Mouse (Mus musculus) MEL (cell line): ENCODE results near the gene Lect2. TPM values are rescaled to one million over a fixed set of nuclear protein-coding genes. Genes with fewer than 3 reads are reported as not detected.

ENCODE experiments used
- DNase-seq: peaks from one replicate; pipeline ENCODE4 v3.0.0; 2011; ENCODE audit warnings: low read depth, low spot score
- H3K27ac ChIP-seq: 2 replicates; pipeline ENCODE4 v1.5.1; 2012; ENCODE audit warnings: low read depth, mild to moderate bottlenecking, control low read depth, low read length, moderate library complexity; ENCODE audit not compliant: control insufficient read depth
- H3K27me3 ChIP-seq, 2 experiments: fragments of 150-350 bp in 1 of 2; sonication (generic) in 1 of 2; 2 replicates each; pipeline ENCODE4 v1.6.1; 2012; ENCODE audit warnings: low read length in 2 of 2, mild to moderate bottlenecking in 2 of 2, improper control_type of control experiment in 1 of 2, moderate library complexity in 1 of 2; ENCODE audit not compliant: insufficient read depth in 2 of 2, control insufficient read depth in 1 of 2
- H3K36me3 ChIP-seq, 2 experiments: 2 replicates each; pipeline ENCODE4 v1.6.1; 2012 to 2014; ENCODE audit warnings: low read length in 2 of 2, improper control_type of control experiment in 1 of 2, inconsistent platforms in 1 of 2, mild to moderate bottlenecking in 1 of 2; ENCODE audit not compliant: insufficient read depth in 2 of 2, control insufficient read depth in 1 of 2
- H3K4me1 ChIP-seq, 2 experiments: fragments of 150-350 bp in 1 of 2; sonication (generic) in 1 of 2; 2 replicates each; pipeline ENCODE4 v1.6.1; 2012; ENCODE audit warnings: low read length in 2 of 2, improper control_type of control experiment in 1 of 2, mild to moderate bottlenecking in 1 of 2; ENCODE audit not compliant: insufficient read depth in 2 of 2, control insufficient read depth in 1 of 2
- H3K4me3 ChIP-seq, 2 experiments: fragments of 150-350 bp in 1 of 2; sonication (generic) in 1 of 2; 2 replicates each; pipeline ENCODE4 v1.5.1; 2012; ENCODE audit warnings: low read depth in 2 of 2, low read length in 2 of 2, mild to moderate bottlenecking in 2 of 2, moderate library complexity in 2 of 2, control low read depth in 1 of 2, improper control_type of control experiment in 1 of 2; ENCODE audit not compliant: control insufficient read depth in 1 of 2, insufficient read depth in 1 of 2
- H3K79me2 ChIP-seq: 2 replicates; pipeline ENCODE4 v1.6.1; 2012; ENCODE audit warnings: mild to moderate bottlenecking, low read length, moderate library complexity; ENCODE audit not compliant: control insufficient read depth, poor library complexity, insufficient read depth
- H3K9ac ChIP-seq: 2 replicates; pipeline ENCODE4 v1.6.1; 2012; ENCODE audit warnings: low read depth, mild to moderate bottlenecking, control low read depth, low read length, moderate library complexity; ENCODE audit not compliant: control insufficient read depth, poor library complexity, severe bottlenecking
- H3K9me3 ChIP-seq: fragments of 150-350 bp; sonication (generic); replicated peaks from 2 replicates; pipeline ENCODE4 v1.6.1; 2012; ENCODE audit warnings: mild to moderate bottlenecking, low read length, improper control_type of control experiment, moderate library complexity; ENCODE audit not compliant: insufficient read depth
- BHLHE40 ChIP-seq: IDR thresholded peaks from 2 replicates; pipeline ENCODE4 v1.6.1; 2012; ENCODE audit warnings: low read depth, mild to moderate bottlenecking, inconsistent platforms, low read length, improper control_type of control experiment, borderline replicate concordance
- CTCF ChIP-seq, 3 experiments: IDR thresholded peaks in 2 of 3; conservative IDR thresholded peaks in 1 of 3; 2 replicates each; pipeline ENCODE4 v1.5.1; 2011 to 2012; ENCODE audit warnings: low read length in 3 of 3, low read depth in 2 of 3, mild to moderate bottlenecking in 2 of 3, improper control_type of control experiment in 1 of 3, inconsistent platforms in 1 of 3, mixed read lengths in 1 of 3, moderate library complexity in 1 of 3; ENCODE audit not compliant: control insufficient read depth in 1 of 3, insufficient read depth in 1 of 3, poor library complexity in 1 of 3, severe bottlenecking in 1 of 3
- E2F4 ChIP-seq: IDR thresholded peaks from 2 replicates; pipeline ENCODE4 v1.6.1; 2011; ENCODE audit warnings: low read depth, low read length, improper control_type of control experiment, borderline replicate concordance
- ETS1 ChIP-seq: IDR thresholded peaks from 2 replicates; pipeline ENCODE4 v1.6.1; 2012; ENCODE audit warnings: low read depth, mild to moderate bottlenecking, inconsistent platforms, low read length, improper control_type of control experiment, moderate library complexity
- GABPA ChIP-seq: IDR thresholded peaks from 2 replicates; pipeline ENCODE4 v1.6.1; 2012; ENCODE audit warnings: low read depth, mild to moderate bottlenecking, inconsistent platforms, low read length, improper control_type of control experiment, moderate library complexity
- HCFC1 ChIP-seq: IDR thresholded peaks from 2 replicates; pipeline ENCODE4 v1.6.1; 2012; ENCODE audit warnings: low read depth, mild to moderate bottlenecking, inconsistent platforms, low read length, improper control_type of control experiment, moderate library complexity
- KAT2A ChIP-seq: conservative IDR thresholded peaks from 2 replicates; pipeline ENCODE4 v1.6.1; 2012; ENCODE audit warnings: low read depth, low read length, improper control_type of control experiment, inconsistent platforms
- MAX ChIP-seq: IDR thresholded peaks from 2 replicates; pipeline ENCODE4 v1.6.1; 2011; ENCODE audit warnings: low read length, improper control_type of control experiment
- MEF2A ChIP-seq: IDR thresholded peaks from 2 replicates; pipeline ENCODE4 v1.6.1; 2014; ENCODE audit warnings: low read depth, mild to moderate bottlenecking, inconsistent platforms, low read length, improper control_type of control experiment; ENCODE audit not compliant: poor library complexity, insufficient replicate concordance, severe bottlenecking; ENCODE audit errors: extremely low read depth
- MXI1 ChIP-seq: IDR thresholded peaks from 2 replicates; pipeline ENCODE4 v1.6.1; 2011; ENCODE audit warnings: mild to moderate bottlenecking, low read depth, low read length, improper control_type of control experiment
- MYB ChIP-seq: IDR thresholded peaks from 2 replicates; pipeline ENCODE4 v1.6.1; 2011; ENCODE audit warnings: mild to moderate bottlenecking, low read depth, low read length, improper control_type of control experiment
- NELFE ChIP-seq: IDR thresholded peaks from 2 replicates; pipeline ENCODE4 v1.6.1; 2011; ENCODE audit warnings: low read depth, low read length, improper control_type of control experiment
- NRF1 ChIP-seq: IDR thresholded peaks from 2 replicates; pipeline ENCODE4 v1.6.1; 2014; ENCODE audit warnings: low read depth, mild to moderate bottlenecking, inconsistent platforms, low read length, improper control_type of control experiment, moderate library complexity; ENCODE audit not compliant: poor library complexity, insufficient read depth, severe bottlenecking
- POLR2A ChIP-seq, 2 experiments: IDR thresholded peaks; 2 replicates each; pipeline ENCODE4 v1.6.1; 2011 to 2012; ENCODE audit warnings: low read length in 2 of 2, mild to moderate bottlenecking in 2 of 2, control low read depth in 1 of 2, improper control_type of control experiment in 1 of 2, low read depth in 1 of 2, moderate library complexity in 1 of 2; ENCODE audit not compliant: control insufficient read depth in 1 of 2, insufficient read depth in 1 of 2, poor library complexity in 1 of 2
- POLR2AphosphoS2 ChIP-seq: IDR thresholded peaks from 2 replicates; pipeline ENCODE4 v1.6.1; 2011; ENCODE audit warnings: low read length, improper control_type of control experiment
- RCOR1 ChIP-seq: IDR thresholded peaks from 2 replicates; pipeline ENCODE4 v1.6.1; 2012; ENCODE audit warnings: low read depth, mild to moderate bottlenecking, inconsistent platforms, low read length, improper control_type of control experiment
- SIN3A ChIP-seq: IDR thresholded peaks from 2 replicates; pipeline ENCODE4 v1.6.1; 2012; ENCODE audit warnings: low read length, improper control_type of control experiment, inconsistent platforms
- SMC3 ChIP-seq: IDR thresholded peaks from 2 replicates; pipeline ENCODE4 v1.6.1; 2011; ENCODE audit warnings: low read depth, low read length, improper control_type of control experiment
- USF2 ChIP-seq, 2 experiments: IDR thresholded peaks; 2 replicates each; pipeline ENCODE4 v1.6.1; 2011 to 2012; ENCODE audit warnings: improper control_type of control experiment in 2 of 2, low read length in 2 of 2, borderline replicate concordance in 1 of 2, inconsistent platforms in 1 of 2, low read depth in 1 of 2, mild to moderate bottlenecking in 1 of 2; ENCODE audit not compliant: insufficient read depth in 1 of 2
- ZKSCAN1 ChIP-seq: IDR thresholded peaks from 2 replicates; pipeline ENCODE4 v1.6.1; 2012; ENCODE audit warnings: low read depth, mild to moderate bottlenecking, inconsistent platforms, low read length, improper control_type of control experiment, moderate library complexity
- ZNF384 ChIP-seq: IDR thresholded peaks from 2 replicates; pipeline ENCODE4 v1.6.1; 2012; ENCODE audit warnings: low read depth, mild to moderate bottlenecking, inconsistent platforms, low read length, improper control_type of control experiment
- polyA plus RNA-seq, 2 experiments: library from polyadenylated mRNA; stranded (reverse) in 1 of 2; unstranded in 1 of 2; fragments of >175 nt in 1 of 2; fragments of >200 nt in 1 of 2; gene quantifications; 2 replicates each; pipeline versions ENCODE4 v1.2.1 to v1.2.4; 2012; ENCODE audit warnings: low replicate concordance in 2 of 2, low read depth in 1 of 2; ENCODE audit not compliant: insufficient read length in 2 of 2, insufficient read depth in 1 of 2, missing spikeins in 1 of 2
- total RNA-seq: library from RNA; depleted of rRNA; stranded (reverse); fragments of 300-350 nt; gene quantifications from 2 replicates; pipeline ENCODE4 v1.2.3, GENCODE M21; 2012

The Lect2 gene
- total and polyA plus RNA-seq, 3 experiments: not detected

GRCm38 (mm10) chr13:56593196-56593595 lies 44.9 kb upstream of the Lect2 start:
- Histone ChIP-seq H3K9ac (no peak overlapping the region), H3K4me1 (no peaks in the 10 kb centered on the region), H3K79me2 (no peaks in the 10 kb centered on the region), H3K9me3 (no peaks in the 10 kb centered on the region), H3K27me3 (no peaks in the 10 kb centered on the region), H3K4me3 (no peak overlapping the region), H3K36me3 (no peaks in the 10 kb centered on the region), H3K27ac (no peak overlapping the region)
- no peak for DNase-seq
- TF ChIP-seq RCOR1 (no peak), NELFE (no peak), HCFC1 (no peak), ETS1 (no peak), MYB (no peak), BHLHE40 (no peak), USF2 (IDR thresholded peaks at IDR 0.05; ENCODE audit: borderline replicate concordance in 1 of 2, insufficient read depth in 1 of 2, low read depth in 1 of 2, low read length in 2 of 2) (no peak), ZNF384 (no peak), E2F4 (no peak), GABPA (no peak), SIN3A (no peak), MXI1 (no peak), SMC3 (no peak)

GRCm38 (mm10) chr13:56591939-56592338 lies 43.6 kb upstream of the Lect2 start:
- Histone ChIP-seq H3K27ac (no peak overlapping the region), H3K9me3 (no peaks in the 10 kb centered on the region)

More at GRCm38 (mm10) chr13:56591939-56592338, 43.6 kb upstream of the Lect2 start:
- DNase-seq: no peak
- Histone ChIP-seq H3K79me2 (no peaks in the 10 kb centered on the region), H3K9ac (no peak overlapping the region), H3K36me3 (no peaks in the 10 kb centered on the region), H3K4me3 (no peak overlapping the region), H3K4me1 (no peaks in the 10 kb centered on the region), H3K27me3 (no peaks in the 10 kb centered on the region)
- TF ChIP-seq MAX (no peak), POLR2A (IDR thresholded peaks at IDR 0.05; ENCODE audit: control insufficient read depth in 1 of 2, insufficient read depth in 1 of 2, low read depth in 1 of 2, low read length in 2 of 2, poor library complexity in 1 of 2) (no peak), SIN3A (no peak), MEF2A (no peak), KAT2A (no peak), POLR2AphosphoS2 (no peak), NRF1 (no peak), ZKSCAN1 (no peak), CTCF (IDR thresholded peaks at IDR 0.05 in 2 of 3, conservative IDR thresholded peaks at IDR 0.05 in 1 of 3; ENCODE audit: control insufficient read depth in 1 of 3, insufficient read depth in 1 of 3, low read depth in 2 of 3, low read length in 3 of 3, poor library complexity in 1 of 3, severe bottlenecking in 1 of 3) (no peak)
